Mouse (Mus musculus): ENCODE results near the gene Atxn7l3. TPM values are rescaled to one million over a fixed set of nuclear protein-coding genes. Genes with fewer than 3 reads are reported as not detected.
A peak's percentile ranks its signal among the peaks of the same experiment; 100 is the strongest.

Atxn7l3 gene
- polyA plus RNA-seq, 2 experiments: 3.6 to 11.6 TPM

DNA sequence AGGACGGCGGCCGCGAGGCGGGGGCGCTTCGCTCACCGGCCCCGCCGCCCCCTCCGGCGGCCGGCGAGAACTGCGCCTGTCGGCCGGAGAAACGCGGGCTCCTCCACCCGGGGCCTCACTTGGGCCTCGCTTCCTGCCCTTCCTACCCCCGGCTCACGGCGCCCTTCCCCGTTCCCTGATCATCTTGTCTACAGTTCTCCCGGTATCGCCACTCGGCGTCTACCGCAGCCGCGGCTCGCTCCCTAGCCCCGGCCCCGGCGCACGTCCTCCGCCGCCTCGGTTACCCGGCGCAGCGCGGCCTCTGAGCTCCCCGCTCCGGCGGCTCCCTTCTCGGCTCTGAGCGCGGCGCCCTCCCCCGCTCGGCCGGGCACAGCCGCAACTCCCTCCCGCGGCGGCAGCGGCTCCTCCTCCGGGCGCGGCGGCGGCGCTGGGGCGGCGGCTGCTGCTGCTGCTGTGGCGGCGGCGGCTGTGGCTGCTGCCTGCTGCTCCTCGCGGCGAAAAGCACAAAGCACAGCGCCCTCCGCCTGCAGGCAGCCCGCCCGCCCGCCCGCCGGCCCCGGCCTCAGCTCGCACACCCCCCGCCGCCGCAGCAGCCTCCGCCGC is 21.0 kb upstream of the Atxn7l3 start:
- ATAC-seq (ENCODE audit: insufficient read depth): peak; percentile 33
- Histone ChIP-seq H3K4me2 (ENCODE audit: low read depth) (peak overlapping the region; percentile 98), H3K9ac (replicated peaks) (peak overlapping the region; percentile 100), H3K4me3 (ENCODE audit: insufficient read depth in 1 of 2, low read depth in 2 of 2, low read length in 2 of 2) (peak overlapping the region; percentile 95 to 99), H3K4me1 (replicated peaks; ENCODE audit: control insufficient read depth in 2 of 2, insufficient read depth in 2 of 2, low read length in 1 of 2) (peaks cover 8 to 20% of the 10 kb centered on the region in 2 experiments), H3K36me3 (replicated peaks; ENCODE audit: control insufficient read depth, insufficient read depth, low read depth) (peaks cover 31% of the 10 kb centered on the region), H3K9me3 (ENCODE audit: control insufficient read depth, low read length) (no peaks in the 10 kb centered on the region), H3K27me3 (ENCODE audit: control insufficient read depth, insufficient read depth, low read length) (no peaks in the 10 kb centered on the region; the same call in 1 of the 2 replicates), H3K27ac (peak overlapping the region; percentile 86)
- DNase-seq (ENCODE audit: low read depth in 3 of 3, low spot score in 3 of 3): peak in 1 of 3 experiments; percentile 44
- no peak for TF ChIP-seq CTCF (IDR thresholded peaks at IDR 0.05; ENCODE audit: low read depth)
- no peak for TF ChIP-seq EP300 (IDR thresholded peaks at IDR 0.05; ENCODE audit: low read depth)
- under 1% methylated on average over 77 of the region's 87 CpGs for WGBS (ENCODE audit: insufficient replicate concordance)

- H3K9me3 ChIP-seq (ENCODE audit: control insufficient read depth, low read length): no peaks in the 10 kb centered on the region
- TF ChIP-seq EP300 (IDR thresholded peaks at IDR 0.05; ENCODE audit: low read depth) (no peak; the same call in 1 of the 2 replicates), CTCF (IDR thresholded peaks at IDR 0.05; ENCODE audit: low read depth) (peak; percentile 29)
- whole genome bisulfite sequencing (ENCODE audit: insufficient replicate concordance): under 1% methylated on average over 67 of the region's 80 CpGs
- peak overlapping the region; percentile 95 to 99 for H3K4me3 ChIP-seq (ENCODE audit: insufficient read depth in 1 of 2, low read depth in 2 of 2, low read length in 2 of 2)
- peaks cover 32% of the 10 kb centered on the region for H3K36me3 ChIP-seq (replicated peaks; ENCODE audit: control insufficient read depth, insufficient read depth, low read depth)
- H3K27ac ChIP-seq: peak overlapping the region; percentile 86
- DNase-seq (ENCODE audit: low read depth in 3 of 3, low spot score in 3 of 3) (peak; percentile 83 to 91 (median 88)), ATAC-seq (ENCODE audit: insufficient read depth) (peak; percentile 71)
- H3K27me3 ChIP-seq (ENCODE audit: control insufficient read depth, insufficient read depth, low read length): no peaks in the 10 kb centered on the region
- peak overlapping the region; percentile 98 for H3K4me2 ChIP-seq (ENCODE audit: low read depth)
- peaks cover 8 to 20% of the 10 kb centered on the region in 2 experiments for H3K4me1 ChIP-seq (replicated peaks; ENCODE audit: control insufficient read depth in 2 of 2, insufficient read depth in 2 of 2, low read length in 1 of 2)
- H3K9ac ChIP-seq (replicated peaks): peak overlapping the region; percentile 100
These were observed 20.3 kb upstream of the Atxn7l3 start for GRCm38 (mm10) chr11:102316572-102317297.

- H3K9ac ChIP-seq (replicated peaks): peak overlapping the region; percentile 100
- peaks cover 8 to 20% of the 10 kb centered on the region in 2 experiments for H3K4me1 ChIP-seq (replicated peaks; ENCODE audit: control insufficient read depth in 2 of 2, insufficient read depth in 2 of 2, low read length in 1 of 2)
- peak overlapping the region; percentile 68 to 99 for H3K4me3 ChIP-seq (ENCODE audit: insufficient read depth in 1 of 2, low read depth in 2 of 2, low read length in 2 of 2)
- no peaks in the 10 kb centered on the region for H3K27me3 ChIP-seq (ENCODE audit: control insufficient read depth, insufficient read depth, low read length)
- H3K36me3 ChIP-seq (replicated peaks; ENCODE audit: control insufficient read depth, insufficient read depth, low read depth): peaks cover 32% of the 10 kb centered on the region
- H3K27ac ChIP-seq: peak overlapping the region; percentile 63
- DNase-seq (ENCODE audit: low read depth in 3 of 3, low spot score in 3 of 3) (no peak), ATAC-seq (ENCODE audit: insufficient read depth) (no peak)
- H3K9me3 ChIP-seq (ENCODE audit: control insufficient read depth, low read length): no peaks in the 10 kb centered on the region
- TF ChIP-seq CTCF (IDR thresholded peaks at IDR 0.05; ENCODE audit: low read depth): no peak
- TF ChIP-seq EP300 (IDR thresholded peaks at IDR 0.05; ENCODE audit: low read depth): no peak
- WGBS (ENCODE audit: insufficient replicate concordance): 8% methylated on average over 14 of the region's 14 CpGs
- peak overlapping the region; percentile 98 for H3K4me2 ChIP-seq (ENCODE audit: low read depth)
These were observed 19.5 kb upstream of the Atxn7l3 start for GRCm38 (mm10) chr11:102315690-102316571.

- no peak overlapping the region for H3K9ac ChIP-seq (replicated peaks)
- H3K27me3 ChIP-seq (ENCODE audit: control insufficient read depth, insufficient read depth, low read length): no peaks in the 10 kb centered on the region
- H3K27ac ChIP-seq: no peak overlapping the region
- 75% methylated on average over 12 of the region's 12 CpGs for WGBS (ENCODE audit: insufficient replicate concordance)
- no peak for TF ChIP-seq EP300 (IDR thresholded peaks at IDR 0.05; ENCODE audit: low read depth)
- no peak for TF ChIP-seq CTCF (IDR thresholded peaks at IDR 0.05; ENCODE audit: low read depth)
- H3K4me2 ChIP-seq (ENCODE audit: low read depth): no peak overlapping the region
- DNase-seq (ENCODE audit: low read depth in 3 of 3, low spot score in 3 of 3) (no peak), ATAC-seq (ENCODE audit: insufficient read depth) (no peak)
- H3K36me3 ChIP-seq (replicated peaks; ENCODE audit: control insufficient read depth, insufficient read depth, low read depth): peaks cover 48% of the 10 kb centered on the region
- no peaks in the 10 kb centered on the region for H3K9me3 ChIP-seq (ENCODE audit: control insufficient read depth, low read length)
- H3K4me3 ChIP-seq (ENCODE audit: insufficient read depth in 1 of 2, low read depth in 2 of 2, low read length in 2 of 2): no peak overlapping the region
- peaks cover 16 to 18% of the 10 kb centered on the region in 2 experiments; a peak in 3 of 4 replicates for H3K4me1 ChIP-seq (replicated peaks; ENCODE audit: control insufficient read depth in 2 of 2, insufficient read depth in 2 of 2, low read length in 1 of 2)
These were observed 17.9 kb upstream of the Atxn7l3 start for GRCm38 (mm10) chr11:102314321-102314720.

All from liver, embryonic 14.5 days (tissue).